In genomic region chr2:93802947-93803346, GRCm38 (mm10) we compare ENCODE assay signal across 16 mouse cellular contexts.
"Had no signal": no experiment of that assay in that cellular context is flagged by ENCODE, and none has a peak within 500 bp of the region (broad histone marks: within the 10 kb centered on the region; RNA-seq: fewer than 3 reads in every experiment).

No protein-coding gene starts in this region.

- H3K4me3 ChIP-seq: lung, embryonic 15.5 days; megakaryocyte, embryonic 14.5 days; midbrain, embryonic 13.5 days; midbrain, embryonic 15.5 days; neural tube, embryonic 12.5 days; stomach, embryonic 15.5 days had no signal

- H3K9me3 ChIP-seq: lung, embryonic 15.5 days; megakaryocyte, embryonic 14.5 days; midbrain, embryonic 13.5 days; midbrain, embryonic 15.5 days; neural tube, embryonic 12.5 days; stomach, embryonic 15.5 days had no signal

- H3K4me2 ChIP-seq: lung, embryonic 15.5 days; midbrain, embryonic 11.5 days; midbrain, embryonic 13.5 days; midbrain, embryonic 15.5 days; neural tube, embryonic 12.5 days; stomach, embryonic 15.5 days had no signal

- H3K27ac ChIP-seq: lung, embryonic 15.5 days; macrophage; midbrain, embryonic 13.5 days; midbrain, embryonic 15.5 days; neural tube, embryonic 12.5 days; stomach, embryonic 15.5 days had no signal

- H3K4me1 ChIP-seq: midbrain, embryonic 13.5 days; midbrain, embryonic 15.5 days; neural tube, embryonic 12.5 days; stomach, embryonic 15.5 days had no signal

- ATAC-seq: liver, postnatal 0 days; midbrain, embryonic 13.5 days; midbrain, embryonic 15.5 days had no signal

- H3K27me3 ChIP-seq: lung, embryonic 15.5 days; megakaryocyte, embryonic 14.5 days; midbrain, embryonic 13.5 days; midbrain, embryonic 15.5 days; neural tube, embryonic 12.5 days; stomach, embryonic 15.5 days had no signal

- H3K9ac ChIP-seq: liver, postnatal 0 days; lung, embryonic 15.5 days; midbrain, embryonic 13.5 days; midbrain, embryonic 15.5 days; neural tube, embryonic 12.5 days; stomach, embryonic 15.5 days had no signal

- DNase-seq: liver, postnatal 0 days; lung, adult 2 months; lung, postnatal 10 days; lung, postnatal 36 days; right cerebral cortex, postnatal 14 days; thymus, adult 18-20 months; thymus, postnatal 14 days; thymus, postnatal 36 days had no signal
